Mouse (Mus musculus) kidney, adult 2 months (tissue): Measurements from ENCODE around the gene Nutf2-ps1.

ENCODE experiments used
- CTCF ChIP-seq: fragments of 200-500 bp; conservative IDR thresholded peaks from 2 replicates; pipeline ENCODE4 v1.5.1; 2011; ENCODE audit warnings: low read depth, mild to moderate bottlenecking, control low read depth, low read length, moderate library complexity, mixed read lengths; ENCODE audit not compliant: insufficient read depth, insufficient read length
- POLR2A ChIP-seq: fragments of 200-500 bp; IDR thresholded peaks from one replicate; pipeline ENCODE4 v1.6.1; 2011; ENCODE audit warnings: low read depth, low read length, control low read depth

GRCm38 (mm10) chr19:53560436-53560835, 28.4 kb downstream of the Nutf2-ps1 start:
- no peak for TF ChIP-seq POLR2A
- TF ChIP-seq CTCF, result no peak
